Mouse (Mus musculus): ENCODE data around the gene Nr4a1. TPM values are rescaled to one million over a fixed set of nuclear protein-coding genes. Genes with fewer than 3 reads are reported as not detected.

The Nr4a1 gene
- polyA plus RNA-seq, 1 experiment from 2014 or later = 7.1 TPM

- WGBS = under 1% methylated on average over 61 of the region's 61 CpGs
Observed at GRCm38 (mm10) chr15:101283911-101284750, 30.1 kb downstream of the Nr4a1 start, which contains the start of gene Atg101. TSS of gene Atg101 (plus strand) at chr15:101284272.

DNA sequence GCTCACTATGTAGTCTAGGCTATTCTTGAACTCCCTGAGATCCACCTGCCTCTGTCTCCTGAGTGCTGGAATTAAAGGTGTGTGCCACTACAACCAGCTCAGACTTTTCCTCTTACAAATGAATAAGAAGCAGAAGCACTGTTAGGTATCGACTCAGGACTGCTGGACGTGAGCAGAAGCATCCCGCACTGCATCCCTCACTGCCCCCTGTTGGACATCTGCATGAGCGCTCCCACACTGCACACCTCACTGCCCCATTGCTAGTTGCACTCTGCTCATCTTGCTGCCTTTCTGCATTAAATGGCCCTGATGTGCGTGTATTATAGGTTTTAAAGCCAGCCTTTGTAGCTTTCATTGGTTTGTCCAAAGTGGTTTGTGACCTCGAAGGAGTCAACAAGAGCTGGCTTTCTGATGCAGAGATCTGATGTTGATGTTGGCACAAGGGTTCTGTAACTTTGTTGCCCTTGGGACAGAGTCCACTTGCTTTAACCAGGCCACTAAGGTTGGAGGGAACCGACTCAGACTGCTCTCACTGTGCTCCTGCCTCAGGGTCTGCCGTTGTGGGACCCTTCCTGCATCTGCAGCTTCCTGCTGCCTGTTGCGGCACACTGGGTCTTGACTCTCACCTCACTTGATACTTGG, 32.2 kb downstream of the Nr4a1 start:
- no peak overlapping the region for H3K4me3 ChIP-seq
- H3K4me1 ChIP-seq = peaks cover 15% of the 10 kb centered on the region
- DNase-seq (ENCODE audit: low spot score) = no peak
- WGBS = 77% methylated on average over 9 of the region's 9 CpGs
- peaks cover 52% of the 10 kb centered on the region for H3K36me3 ChIP-seq
- no peak overlapping the region for H3K27ac ChIP-seq
- no peaks in the 10 kb centered on the region for H3K9me3 ChIP-seq (replicated peaks)
- no peaks in the 10 kb centered on the region for H3K27me3 ChIP-seq (ENCODE audit: low read depth, poor library complexity, severe bottlenecking)

More at GRCm38 (mm10) chr15:101283911-101284750, 30.1 kb downstream of the Nr4a1 start, which contains the start of gene Atg101:
- Histone ChIP-seq H3K4me3 (peak within 1 kb of the TSS; percentile 92), H3K36me3 (peaks cover 31% of the 10 kb centered on the region), H3K4me1 (peaks cover 20% of the 10 kb centered on the region), H3K27me3 (ENCODE audit: low read depth, poor library complexity, severe bottlenecking) (no peaks in the 10 kb centered on the region), H3K9me3 (replicated peaks) (no peaks in the 10 kb centered on the region), H3K27ac (peak within 1 kb of the TSS; percentile 97)
- peak; percentile 94 for DNase-seq (ENCODE audit: low spot score)

DNA sequence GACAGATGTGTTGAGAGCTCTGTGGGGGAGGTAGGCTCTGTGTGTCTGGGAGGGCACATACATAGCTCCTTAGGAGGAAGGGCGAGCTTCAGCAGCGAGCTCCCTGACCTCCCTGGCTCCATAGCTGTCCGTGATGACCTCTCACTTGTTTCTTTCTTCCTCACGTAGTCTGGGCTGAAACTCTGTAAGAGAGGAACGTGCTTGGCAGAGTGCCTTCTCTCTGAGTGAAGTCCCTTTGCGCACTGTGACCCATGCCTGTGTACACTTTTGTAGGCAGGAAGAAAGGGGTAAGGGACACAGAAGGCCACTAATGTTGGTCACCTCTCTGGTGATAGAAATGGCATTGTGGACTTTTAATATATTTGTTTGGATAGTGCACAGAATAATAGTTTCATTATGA, 33.3 kb downstream of the Nr4a1 start:
- H3K4me3 ChIP-seq = no peak overlapping the region
- H3K9me3 ChIP-seq (replicated peaks) = no peaks in the 10 kb centered on the region
- 94% methylated on average over 6 of the region's 6 CpGs for WGBS
- H3K27ac ChIP-seq = no peak overlapping the region
- peaks cover 62% of the 10 kb centered on the region for H3K36me3 ChIP-seq
- DNase-seq (ENCODE audit: low spot score) = no peak
- peaks cover 15% of the 10 kb centered on the region for H3K4me1 ChIP-seq
- H3K27me3 ChIP-seq (ENCODE audit: low read depth, poor library complexity, severe bottlenecking) = no peaks in the 10 kb centered on the region

DNA sequence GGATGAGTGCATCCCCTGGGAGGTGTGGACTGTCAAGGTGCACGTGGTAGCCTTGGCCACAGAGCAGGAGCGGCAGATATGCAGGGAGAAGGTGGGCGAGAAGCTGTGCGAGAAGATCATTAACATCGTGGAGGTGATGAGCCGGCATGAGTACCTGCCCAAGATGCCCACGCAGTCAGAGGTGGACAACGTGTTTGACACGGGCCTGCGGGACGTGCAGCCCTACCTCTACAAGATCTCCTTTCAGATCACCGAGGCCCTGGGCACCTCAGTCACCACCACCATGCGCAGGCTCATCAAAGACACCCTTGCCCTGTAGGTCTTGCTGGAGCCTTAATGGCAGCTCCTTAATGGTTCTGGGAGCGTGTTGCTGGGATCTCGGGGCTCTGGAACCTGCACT, 36.3 kb downstream of the Nr4a1 start:
- peaks cover 25% of the 10 kb centered on the region for H3K4me1 ChIP-seq
- no peak overlapping the region for H3K27ac ChIP-seq
- H3K27me3 ChIP-seq (ENCODE audit: low read depth, poor library complexity, severe bottlenecking) = no peaks in the 10 kb centered on the region
- WGBS = 95% methylated on average over 15 of the region's 15 CpGs
- peaks cover 66% of the 10 kb centered on the region for H3K36me3 ChIP-seq
- H3K4me3 ChIP-seq = no peak overlapping the region
- no peak for DNase-seq (ENCODE audit: low spot score)
- H3K9me3 ChIP-seq (replicated peaks) = no peaks in the 10 kb centered on the region

DNA sequence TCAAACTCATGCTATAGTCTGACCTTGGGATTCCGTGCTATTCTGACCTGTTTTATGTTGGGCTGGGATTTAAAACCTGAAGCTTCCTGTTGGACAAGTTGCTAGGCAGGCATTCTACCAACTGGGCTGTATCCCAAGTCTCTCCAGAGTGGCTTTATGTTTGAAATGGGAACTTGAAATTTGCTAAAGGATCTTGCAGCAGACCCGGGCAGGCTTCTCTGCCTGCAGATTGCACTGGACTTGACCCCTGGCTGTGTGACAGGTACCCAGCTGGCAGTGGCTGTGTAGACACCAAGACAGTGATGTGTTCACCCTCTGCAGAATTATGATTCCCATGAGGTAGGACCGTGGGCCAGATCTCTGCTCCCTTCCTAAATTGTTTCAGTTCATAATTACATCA, 37.9 kb downstream of the Nr4a1 start:
- Histone ChIP-seq H3K27me3 (ENCODE audit: low read depth, poor library complexity, severe bottlenecking) (no peaks in the 10 kb centered on the region), H3K27ac (no peak overlapping the region), H3K9me3 (replicated peaks) (no peaks in the 10 kb centered on the region), H3K4me1 (peaks cover 28% of the 10 kb centered on the region), H3K4me3 (no peak overlapping the region), H3K36me3 (peaks cover 60% of the 10 kb centered on the region)
- DNase-seq (ENCODE audit: low spot score) = no peak
- WGBS = 93% methylated on average over 3 of the region's 3 CpGs

DNA sequence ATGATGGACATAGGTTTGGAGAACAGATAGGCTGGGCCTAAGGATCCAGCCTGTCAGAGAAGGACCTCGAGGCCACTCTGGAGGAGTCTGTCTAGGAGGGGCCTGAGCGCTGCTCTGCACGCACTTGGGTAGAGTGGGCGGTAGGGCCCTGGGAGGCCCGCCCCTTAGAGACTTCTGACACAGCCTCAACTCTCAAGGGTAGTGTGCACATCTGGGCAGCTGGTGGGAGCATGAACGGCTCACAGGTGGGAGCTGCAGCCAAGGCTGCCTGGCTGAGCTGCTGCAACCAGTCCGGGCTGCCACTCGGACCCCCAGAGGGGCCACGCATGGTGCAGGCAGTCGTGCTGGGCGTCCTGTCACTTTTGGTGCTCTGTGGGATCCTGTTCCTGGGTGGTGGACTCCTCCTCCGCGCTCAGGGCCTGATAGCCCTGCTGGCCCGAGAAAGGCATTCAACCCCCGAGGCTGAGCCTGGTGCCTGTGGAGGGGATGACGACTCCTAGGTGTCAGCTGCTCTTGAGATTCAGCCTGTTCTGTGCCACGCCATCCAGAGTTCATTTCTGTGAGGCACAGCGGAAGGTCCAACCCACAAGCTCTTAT, 39.1 kb downstream of the Nr4a1 start, which contains the start of gene 6030408B16Rik:
Gene 6030408B16Rik (plus strand): TSS at position 188 of the 597 bp plus-strand sequence.
- peak within 1 kb of the TSS; percentile 18; the same call in 1 of the 2 replicates for H3K4me3 ChIP-seq

GRCm38 (mm10) chr15:101294028-101294894, 40.2 kb downstream of the Nr4a1 start:
- Histone ChIP-seq H3K4me3 (peak overlapping the region; percentile 18; the same call in 1 of the 2 replicates), H3K36me3 (peaks cover 37% of the 10 kb centered on the region), H3K9me3 (replicated peaks) (no peaks in the 10 kb centered on the region), H3K27ac (peak overlapping the region; percentile 79), H3K27me3 (ENCODE audit: low read depth, poor library complexity, severe bottlenecking) (no peaks in the 10 kb centered on the region), H3K4me1 (peaks cover 41% of the 10 kb centered on the region)
- DNase-seq (ENCODE audit: low spot score) = peak; percentile 53
- 59% methylated on average over 16 of the region's 16 CpGs for WGBS

More for the DNA sequence above, 39.1 kb downstream of the Nr4a1 start, which contains the start of gene 6030408B16Rik:
- Histone ChIP-seq H3K9me3 (replicated peaks) (no peaks in the 10 kb centered on the region), H3K4me1 (peaks cover 33% of the 10 kb centered on the region), H3K27ac (peak within 1 kb of the TSS; percentile 79), H3K36me3 (peaks cover 49% of the 10 kb centered on the region), H3K27me3 (ENCODE audit: low read depth, poor library complexity, severe bottlenecking) (no peaks in the 10 kb centered on the region)
- 61% methylated on average over 18 of the region's 18 CpGs for WGBS
- peak; percentile 35 for DNase-seq (ENCODE audit: low spot score)

- no peak for DNase-seq (ENCODE audit: low spot score)
- Histone ChIP-seq H3K27me3 (ENCODE audit: low read depth, poor library complexity, severe bottlenecking) (no peaks in the 10 kb centered on the region), H3K27ac (peak overlapping the region; percentile 37; the same call in 1 of the 2 replicates), H3K4me1 (peaks cover 44% of the 10 kb centered on the region), H3K36me3 (peaks cover 29% of the 10 kb centered on the region), H3K9me3 (replicated peaks) (no peaks in the 10 kb centered on the region), H3K4me3 (no peak overlapping the region)
- WGBS = 80% methylated on average over 7 of the region's 7 CpGs
Observed at GRCm38 (mm10) chr15:101295106-101295505, 41.0 kb downstream of the Nr4a1 start.

- Histone ChIP-seq H3K27me3 (ENCODE audit: low read depth, poor library complexity, severe bottlenecking) (no peaks in the 10 kb centered on the region), H3K9me3 (replicated peaks) (no peaks in the 10 kb centered on the region), H3K36me3 (peaks cover 24% of the 10 kb centered on the region), H3K4me1 (peaks cover 44% of the 10 kb centered on the region), H3K4me3 (no peak overlapping the region), H3K27ac (0 out of 2 replicates have a peak overlapping the region, but pooled peaks have one; percentile 37)
- DNase-seq (ENCODE audit: low spot score) = no peak
- WGBS = 93% methylated on average over 10 of the region's 10 CpGs
Observed at GRCm38 (mm10) chr15:101295616-101296015, 41.5 kb downstream of the Nr4a1 start.

DNA sequence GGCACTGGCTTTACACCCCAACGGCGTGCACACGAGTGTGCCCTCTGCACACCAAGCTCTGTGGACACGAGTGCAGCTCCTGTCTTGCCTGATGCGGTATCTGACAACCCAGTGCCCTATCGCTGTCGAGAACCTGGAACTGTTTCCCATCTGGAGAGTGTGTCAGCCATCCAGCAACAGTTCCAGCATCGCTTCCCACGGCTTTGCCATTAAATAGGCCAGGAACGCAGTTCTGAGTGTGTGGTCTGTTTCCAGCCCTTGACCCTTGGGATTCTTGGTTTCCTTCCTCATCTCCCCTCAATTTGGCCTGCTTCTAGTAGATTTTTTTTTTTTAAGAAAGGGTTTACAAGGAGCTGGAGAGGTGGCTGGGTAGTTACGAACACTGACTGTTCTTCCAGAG, 42.0 kb downstream of the Nr4a1 start:
- Histone ChIP-seq H3K36me3 (peaks cover 19% of the 10 kb centered on the region), H3K27ac (0 out of 2 replicates have a peak overlapping the region, but pooled peaks have one; percentile 37), H3K9me3 (replicated peaks) (no peaks in the 10 kb centered on the region), H3K4me3 (no peak overlapping the region), H3K4me1 (peaks cover 44% of the 10 kb centered on the region), H3K27me3 (ENCODE audit: low read depth, poor library complexity, severe bottlenecking) (no peaks in the 10 kb centered on the region)
- no peak for DNase-seq (ENCODE audit: low spot score)
- 88% methylated on average over 11 of the region's 11 CpGs for WGBS

- peaks cover 42% of the 10 kb centered on the region for H3K4me1 ChIP-seq
- H3K9me3 ChIP-seq (replicated peaks) = no peaks in the 10 kb centered on the region
- peaks cover 5% of the 10 kb centered on the region; the same call in 1 of the 2 replicates for H3K36me3 ChIP-seq
- DNase-seq (ENCODE audit: low spot score) = no peak
- H3K27ac ChIP-seq = peak overlapping the region; percentile 73
- 41% methylated on average over 7 of the region's 7 CpGs for WGBS
- H3K27me3 ChIP-seq (ENCODE audit: low read depth, poor library complexity, severe bottlenecking) = no peaks in the 10 kb centered on the region
- peak overlapping the region; percentile 33; the same call in 1 of the 2 replicates for H3K4me3 ChIP-seq
Observed at GRCm38 (mm10) chr15:101297988-101298387, 43.9 kb downstream of the Nr4a1 start.

DNA sequence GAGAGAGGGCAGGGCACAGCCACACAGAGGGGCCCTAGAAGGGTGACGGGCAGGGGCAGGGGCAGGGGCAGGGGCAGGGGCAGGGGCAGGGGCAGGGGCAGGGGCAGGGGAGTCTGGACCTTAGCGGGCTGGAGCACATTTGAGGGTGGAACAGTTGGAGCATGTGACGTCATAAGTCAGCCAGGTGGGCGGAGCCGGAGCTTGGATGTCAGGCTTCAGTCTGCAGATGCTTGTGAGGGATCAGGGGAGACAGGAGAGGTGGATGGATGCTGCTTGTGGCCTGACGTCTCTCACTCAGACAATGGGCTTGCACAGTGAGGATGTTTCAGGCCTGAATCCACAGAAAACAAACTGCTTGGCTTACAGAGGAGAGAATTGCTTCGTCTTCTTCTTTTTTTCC, 44.5 kb downstream of the Nr4a1 start:
- peak overlapping the region; percentile 73 for H3K27ac ChIP-seq
- peak overlapping the region; percentile 33 for H3K4me3 ChIP-seq
- WGBS = 10% methylated on average over 7 of the region's 7 CpGs
- no peaks in the 10 kb centered on the region for H3K9me3 ChIP-seq (replicated peaks)
- peaks cover 3% of the 10 kb centered on the region; the same call in 1 of the 2 replicates for H3K36me3 ChIP-seq
- peaks cover 36% of the 10 kb centered on the region for H3K4me1 ChIP-seq
- DNase-seq (ENCODE audit: low spot score) = peak; percentile 54
- H3K27me3 ChIP-seq (ENCODE audit: low read depth, poor library complexity, severe bottlenecking) = no peaks in the 10 kb centered on the region
